Mouse (Mus musculus): ENCODE data around the gene Prpf3.
"Not testable (repeated sequence)": the region's sequence is repeated elsewhere in the genome, so short reads cannot be mapped to it uniquely, and the experiment has no call there.

Prpf3 gene

GRCm38 (mm10) chr3:95855502-95856089 is at the start of gene Prpf3:
Gene Prpf3, minus strand, starts transcription at chr3:95855885.
- DNase-seq (ENCODE audit: low read depth), result peak; percentile 94

GRCm38 (mm10) chr3:95904568-95904967 is 48.9 kb upstream of the Prpf3 start, which contains the start of gene Car14:
Gene Car14, minus strand, starts transcription at chr3:95904691.
- DNase-seq (ENCODE audit: low read depth), result no peak

- DNase-seq (ENCODE audit: low read depth), result no peak
Observed at GRCm38 (mm10) chr3:95903753-95904502, 48.2 kb upstream of the Prpf3 start.

- no peak for DNase-seq (ENCODE audit: low read depth)
Observed at GRCm38 (mm10) chr3:95902643-95903042, 47.0 kb upstream of the Prpf3 start.

GRCm38 (mm10) chr3:95902373-95902625 is 46.6 kb upstream of the Prpf3 start:
- no peak for DNase-seq (ENCODE audit: low read depth)

GRCm38 (mm10) chr3:95901616-95902372 is 46.1 kb upstream of the Prpf3 start:
- no peak for DNase-seq (ENCODE audit: low read depth)

GRCm38 (mm10) chr3:95899800-95900524 is 44.3 kb upstream of the Prpf3 start:
- DNase-seq (ENCODE audit: low read depth), result no peak

- DNase-seq (ENCODE audit: low read depth), result not testable (repeated sequence)
Observed at GRCm38 (mm10) chr3:95895501-95895900, 39.8 kb upstream of the Prpf3 start.

- peak; percentile 45 for DNase-seq (ENCODE audit: low read depth)
Observed at GRCm38 (mm10) chr3:95894317-95895160, 38.9 kb upstream of the Prpf3 start.

GRCm38 (mm10) chr3:95893606-95894316 is 38.1 kb upstream of the Prpf3 start, which contains the start of gene Aph1a:
Gene Aph1a, plus strand, starts transcription at chr3:95893969.
- peak; percentile 97 for DNase-seq (ENCODE audit: low read depth)

GRCm38 (mm10) chr3:95893126-95893525 is 37.4 kb upstream of the Prpf3 start:
- DNase-seq (ENCODE audit: low read depth), result peak; percentile 57

- no peak for DNase-seq (ENCODE audit: low read depth)
Observed at GRCm38 (mm10) chr3:95892066-95893052, 36.7 kb upstream of the Prpf3 start.

- DNase-seq (ENCODE audit: low read depth), result no peak
Observed at GRCm38 (mm10) chr3:95891211-95892065, 35.8 kb upstream of the Prpf3 start, which contains the start of gene BC028528. Gene BC028528, minus strand, starts transcription at chr3:95892005.

- no peak for DNase-seq (ENCODE audit: low read depth)
Observed at GRCm38 (mm10) chr3:95889664-95890063, 34.0 kb upstream of the Prpf3 start.

GRCm38 (mm10) chr3:95887596-95887995 is 31.9 kb upstream of the Prpf3 start:
- no peak for DNase-seq (ENCODE audit: low read depth)

- no peak for DNase-seq (ENCODE audit: low read depth)
Observed at GRCm38 (mm10) chr3:95884400-95884799, 28.7 kb upstream of the Prpf3 start.

GRCm38 (mm10) chr3:95882816-95883425 is 27.2 kb upstream of the Prpf3 start:
- peak; percentile 79 for DNase-seq (ENCODE audit: low read depth)
